Mouse (Mus musculus) heart, embryonic 13.5 days (tissue): ENCODE data around the gene Sgms1. TPM values are rescaled to one million over a fixed set of nuclear protein-coding genes. Genes with fewer than 3 reads are reported as not detected.

Experiments
- ATAC-seq: fragments of 200-750 bp; cut with Nextera tagmentation; 2 replicates; pipeline ENCODE4 v1.8.0; 2017; ENCODE audit warnings: moderate TSS enrichment; ENCODE audit not compliant: insufficient number of reproducible peaks, low FRiP score, low TSS enrichment; ENCODE audit errors: extremely low read depth
- H3K27ac ChIP-seq: fragments of 300-500 bp; sonication (generic); replicated peaks from 2 replicates; pipeline ENCODE4 v1.5.1; 2015; ENCODE audit warnings: moderate library complexity, mild to moderate bottlenecking, inconsistent platforms
- H3K27me3 ChIP-seq: fragments of 300-500 bp; sonication (generic); replicated peaks from 2 replicates; pipeline ENCODE4 v1.6.1; 2015; ENCODE audit warnings: mild to moderate bottlenecking, inconsistent platforms
- H3K36me3 ChIP-seq: fragments of 300-500 bp; sonication (generic); 2 replicates; pipeline ENCODE4 v1.6.1; 2015; ENCODE audit warnings: mild to moderate bottlenecking, inconsistent platforms
- H3K4me1 ChIP-seq: fragments of 300-500 bp; sonication (generic); 2 replicates; pipeline ENCODE4 v1.6.1; 2015; ENCODE audit warnings: inconsistent platforms
- H3K4me2 ChIP-seq: fragments of 300-500 bp; sonication (generic); 2 replicates; pipeline ENCODE4 v1.6.1; 2015; ENCODE audit warnings: inconsistent platforms, mild to moderate bottlenecking, moderate library complexity
- H3K4me3 ChIP-seq: fragments of 300-500 bp; sonication (generic); 2 replicates; pipeline ENCODE4 v1.5.1; 2015; ENCODE audit warnings: moderate library complexity, mild to moderate bottlenecking, inconsistent platforms
- H3K9ac ChIP-seq: fragments of 300-500 bp; sonication (generic); 2 replicates; pipeline ENCODE4 v1.6.1; 2015; ENCODE audit warnings: inconsistent platforms, mild to moderate bottlenecking, moderate library complexity
- H3K9me3 ChIP-seq: fragments of 300-500 bp; sonication (generic); 2 replicates; pipeline ENCODE4 v1.6.1; 2016; ENCODE audit warnings: inconsistent platforms
- WGBS: fragments of 180-500 bp; shearing (Covaris S2); methylation state at CpG from one replicate; pipeline ENCODE4 v1.1.7; 2015; ENCODE audit warnings: mixed read lengths; 5-methylcytosine and 5-hydroxymethylcytosine counted together
- polyA plus RNA-seq: library from polyadenylated mRNA; unstranded; fragments of >200 nt; fragmentation: Nextera tagmentation; extraction: Ambion mirVana; gene quantifications from 2 replicates; pipeline ENCODE4 v1.2.1, GENCODE M21; 2015

Sgms1 gene
- polyA plus RNA-seq, 1 experiment from 2014 or later: 33.3 TPM

DNA sequence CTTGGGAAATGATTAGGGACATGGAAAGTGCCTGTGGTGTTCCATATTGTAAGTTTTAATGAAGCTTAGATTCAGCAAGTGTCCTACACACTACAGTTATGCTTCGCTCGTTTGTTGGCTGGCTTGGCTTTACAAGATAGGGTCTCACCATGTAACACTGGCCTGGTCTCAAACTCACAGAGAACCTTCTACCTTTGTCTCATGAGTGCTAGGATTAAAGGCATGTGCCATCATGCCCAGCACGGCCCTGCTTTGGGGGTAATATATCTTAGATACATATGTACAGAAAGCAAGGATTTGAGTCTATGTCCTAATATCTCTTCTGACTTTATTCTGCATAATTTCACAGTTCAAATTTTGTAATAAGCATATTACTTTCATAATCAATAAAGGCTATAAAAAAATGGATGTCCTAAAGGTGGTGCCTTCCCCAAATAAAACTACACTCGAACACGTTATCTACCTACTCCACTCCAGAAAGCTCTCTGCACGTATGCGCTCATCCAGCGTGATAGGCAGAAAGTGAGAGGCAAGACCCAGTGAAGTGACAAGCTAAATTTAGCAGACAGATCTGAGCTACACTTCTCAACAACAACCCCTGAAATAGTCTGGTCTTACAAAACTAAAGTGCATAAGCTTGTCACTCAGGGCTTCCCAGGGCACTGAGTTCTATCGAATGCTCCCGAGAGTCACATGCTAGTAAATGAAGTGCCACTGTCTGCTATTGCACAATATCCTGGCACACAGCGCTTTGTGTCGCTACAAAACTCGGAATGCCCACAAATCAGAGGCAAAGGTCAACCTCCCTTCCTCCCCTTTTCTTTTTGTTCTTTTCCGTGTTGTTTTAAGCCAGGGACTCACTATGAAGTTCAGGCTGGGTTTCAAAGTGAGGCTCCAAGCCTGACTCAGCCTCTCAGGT is 208.5 kb downstream of the Sgms1 start:
- ATAC-seq: peak; percentile 73
- Histone ChIP-seq H3K4me1 (peaks cover 70% of the 10 kb centered on the region), H3K9me3 (no peaks in the 10 kb centered on the region), H3K4me3 (no peak overlapping the region), H3K9ac (peak overlapping the region; percentile 72), H3K27me3 (no peaks in the 10 kb centered on the region), H3K4me2 (peak overlapping the region; percentile 39), H3K27ac (peak overlapping the region; percentile 94), H3K36me3 (0 out of 2 replicates have a peak, but pooled peaks cover 5% of the 10 kb centered on the region)
- 26% methylated on average over 14 of the region's 14 CpGs for WGBS

DNA sequence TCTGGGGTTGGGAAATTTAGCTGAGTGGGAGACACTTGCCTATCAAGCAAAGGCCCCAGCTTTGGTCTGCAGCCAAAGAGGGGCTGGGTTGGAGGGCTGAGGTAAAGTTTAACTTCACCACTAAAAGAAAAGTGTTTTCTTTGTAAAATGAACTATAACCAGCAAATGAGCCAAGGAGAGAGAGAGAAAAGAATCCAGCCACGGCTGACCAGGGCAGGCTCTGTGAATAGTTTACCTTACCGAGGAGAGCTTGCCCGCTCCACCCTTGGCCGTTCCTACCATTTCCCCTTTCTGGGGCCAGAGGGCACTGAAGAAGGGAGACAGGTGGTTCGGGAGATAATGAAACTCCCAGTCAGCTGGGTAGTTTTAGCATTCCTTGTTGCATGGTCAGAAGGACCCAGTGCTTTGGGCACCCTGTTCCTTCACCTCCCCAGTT is 209.5 kb downstream of the Sgms1 start:
- Histone ChIP-seq H3K27me3 (no peaks in the 10 kb centered on the region), H3K27ac (peak overlapping the region; percentile 94), H3K4me1 (peaks cover 73% of the 10 kb centered on the region), H3K36me3 (0 out of 2 replicates have a peak, but pooled peaks cover 5% of the 10 kb centered on the region), H3K4me3 (no peak overlapping the region), H3K9ac (peak overlapping the region; percentile 72), H3K4me2 (peak overlapping the region; percentile 39), H3K9me3 (no peaks in the 10 kb centered on the region)
- ATAC-seq: no peak
- 24% methylated on average over 5 of the region's 5 CpGs for WGBS

DNA sequence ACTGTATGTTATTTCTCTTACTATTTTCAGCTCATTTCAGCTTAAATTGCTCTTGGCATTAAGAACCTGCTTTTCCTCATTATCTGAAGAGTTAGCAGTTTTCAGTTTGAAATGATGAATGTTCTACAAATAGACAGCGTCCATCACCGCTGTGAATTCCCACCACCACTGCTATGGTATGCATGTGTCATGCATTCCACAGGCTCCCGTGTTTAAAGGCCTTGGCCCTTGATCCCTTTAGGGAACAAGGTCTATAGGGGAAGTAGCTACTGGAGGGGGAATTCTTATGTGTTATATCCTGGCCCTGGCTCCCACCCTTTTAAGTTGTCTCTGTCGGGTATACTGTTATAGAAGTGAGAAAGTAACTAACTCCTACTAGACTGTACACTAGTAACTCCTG is 210.0 kb downstream of the Sgms1 start:
- Histone ChIP-seq H3K27me3 (no peaks in the 10 kb centered on the region), H3K4me3 (no peak overlapping the region), H3K9me3 (no peaks in the 10 kb centered on the region), H3K4me2 (peak overlapping the region; percentile 39), H3K27ac (peak overlapping the region; percentile 94), H3K9ac (peak overlapping the region; percentile 72), H3K36me3 (0 out of 2 replicates have a peak, but pooled peaks cover 5% of the 10 kb centered on the region), H3K4me1 (peaks cover 76% of the 10 kb centered on the region)
- 20% methylated on average over 4 of the region's 4 CpGs for WGBS
- ATAC-seq: no peak

DNA sequence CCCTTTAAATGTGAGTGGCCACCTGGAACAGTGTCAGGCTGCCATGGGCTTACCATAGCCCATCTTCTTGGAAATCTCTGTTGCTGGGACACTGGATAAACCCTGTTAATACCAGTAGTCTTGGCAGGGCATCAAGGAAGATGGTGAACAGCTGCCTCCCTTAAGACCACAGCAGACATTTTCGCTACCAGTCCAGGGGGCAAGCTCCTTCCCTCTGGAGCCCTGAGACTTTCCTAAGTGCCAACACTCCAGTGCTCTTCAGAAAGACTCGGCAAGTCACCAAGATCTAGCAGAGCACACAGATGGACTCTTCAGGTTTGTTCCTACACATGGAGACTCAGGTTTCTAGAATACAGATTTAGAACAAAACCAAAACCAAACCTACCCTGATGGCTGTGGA is 211.4 kb downstream of the Sgms1 start:
- no peak overlapping the region for H3K4me2 ChIP-seq
- no peak overlapping the region for H3K9ac ChIP-seq
- WGBS: 83% methylated on average over 2 of the region's 2 CpGs
- H3K9me3 ChIP-seq: no peaks in the 10 kb centered on the region
- no peak for ATAC-seq
- no peak overlapping the region for H3K4me3 ChIP-seq
- no peaks in the 10 kb centered on the region for H3K27me3 ChIP-seq
- H3K27ac ChIP-seq: peak overlapping the region; percentile 94
- H3K36me3 ChIP-seq: 0 out of 2 replicates have a peak, but pooled peaks cover 5% of the 10 kb centered on the region
- peaks cover 83% of the 10 kb centered on the region for H3K4me1 ChIP-seq

DNA sequence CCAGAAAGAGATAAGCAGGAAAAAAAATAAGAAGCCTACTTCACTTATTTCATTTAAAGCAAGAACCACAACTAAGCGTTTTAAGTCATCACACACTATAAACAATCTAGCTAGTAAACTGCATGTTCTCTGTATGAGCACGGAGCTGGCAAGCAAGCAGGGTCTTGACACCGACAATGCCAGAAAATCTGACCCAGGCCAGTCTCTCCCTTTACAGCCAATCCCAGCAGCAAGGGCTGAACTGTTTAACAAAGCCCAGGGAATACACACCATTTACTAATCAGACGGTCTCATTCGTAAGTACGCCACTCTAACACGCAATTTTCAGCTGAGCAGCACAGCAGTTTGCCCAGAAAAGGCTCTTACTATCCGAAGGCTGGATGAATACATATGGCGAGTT is 213.1 kb downstream of the Sgms1 start:
- Histone ChIP-seq H3K36me3 (0 out of 2 replicates have a peak, but pooled peaks cover 5% of the 10 kb centered on the region), H3K9ac (peak overlapping the region; percentile 0; the same call in 1 of the 2 replicates), H3K9me3 (no peaks in the 10 kb centered on the region), H3K27ac (peak overlapping the region; percentile 41), H3K27me3 (no peaks in the 10 kb centered on the region), H3K4me3 (no peak overlapping the region), H3K4me2 (no peak overlapping the region), H3K4me1 (peaks cover 72% of the 10 kb centered on the region)
- 55% methylated on average over 9 of the region's 9 CpGs for WGBS
- ATAC-seq: no peak

DNA sequence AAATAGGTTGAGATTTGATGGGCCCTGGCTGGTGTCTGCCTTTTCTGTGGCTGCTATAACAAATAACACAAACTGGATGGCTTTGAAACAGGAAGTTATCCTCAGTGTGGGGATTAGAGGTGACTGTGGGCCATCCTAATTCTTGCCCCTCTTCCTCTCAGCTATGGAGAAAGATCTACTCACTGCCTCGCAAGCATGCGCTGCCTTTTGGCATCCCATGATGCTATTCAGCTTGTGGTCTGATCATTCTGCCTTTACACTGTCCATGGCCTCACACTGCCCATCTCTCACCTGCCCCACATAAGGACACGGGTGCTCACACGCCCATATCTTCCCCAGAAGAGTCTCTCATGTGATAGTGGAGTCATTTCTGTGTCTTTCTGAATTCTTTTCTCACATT is 213.5 kb downstream of the Sgms1 start:
- Histone ChIP-seq H3K4me2 (no peak overlapping the region), H3K27me3 (no peaks in the 10 kb centered on the region), H3K4me3 (no peak overlapping the region), H3K27ac (peak overlapping the region; percentile 41), H3K9me3 (no peaks in the 10 kb centered on the region), H3K4me1 (peaks cover 67% of the 10 kb centered on the region), H3K36me3 (0 out of 2 replicates have a peak, but pooled peaks cover 5% of the 10 kb centered on the region), H3K9ac (peak overlapping the region; percentile 0; the same call in 1 of the 2 replicates)
- 78% methylated on average over 4 of the region's 4 CpGs for WGBS
- no peak for ATAC-seq

DNA sequence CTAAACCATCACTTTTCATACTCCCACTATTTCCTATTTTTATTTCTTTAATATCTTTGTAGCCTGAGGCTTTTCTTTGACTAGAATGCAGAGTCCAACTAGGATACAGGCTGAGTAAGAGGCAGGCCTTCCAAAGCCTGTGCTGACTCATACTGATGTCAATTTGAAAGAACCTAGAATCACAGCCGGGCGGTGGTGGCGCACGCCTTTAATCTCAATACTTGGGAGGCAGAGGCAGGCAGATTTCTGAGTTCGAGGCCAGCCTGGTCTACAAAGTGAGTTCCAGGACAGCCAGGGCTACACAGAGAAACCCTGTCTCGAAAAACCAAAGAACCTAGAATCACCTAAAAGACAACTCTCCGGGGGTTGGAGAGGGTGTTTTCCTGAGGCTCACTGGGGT is 214.5 kb downstream of the Sgms1 start:
- WGBS: 90% methylated on average over 7 of the region's 7 CpGs
- no peaks in the 10 kb centered on the region for H3K27me3 ChIP-seq
- peaks cover 59% of the 10 kb centered on the region for H3K4me1 ChIP-seq
- no peak overlapping the region for H3K4me3 ChIP-seq
- no peak for ATAC-seq
- H3K9ac ChIP-seq: no peak overlapping the region
- no peaks in the 10 kb centered on the region for H3K9me3 ChIP-seq
- 0 out of 2 replicates have a peak, but pooled peaks cover 5% of the 10 kb centered on the region for H3K36me3 ChIP-seq
- no peak overlapping the region for H3K27ac ChIP-seq
- no peak overlapping the region for H3K4me2 ChIP-seq

DNA sequence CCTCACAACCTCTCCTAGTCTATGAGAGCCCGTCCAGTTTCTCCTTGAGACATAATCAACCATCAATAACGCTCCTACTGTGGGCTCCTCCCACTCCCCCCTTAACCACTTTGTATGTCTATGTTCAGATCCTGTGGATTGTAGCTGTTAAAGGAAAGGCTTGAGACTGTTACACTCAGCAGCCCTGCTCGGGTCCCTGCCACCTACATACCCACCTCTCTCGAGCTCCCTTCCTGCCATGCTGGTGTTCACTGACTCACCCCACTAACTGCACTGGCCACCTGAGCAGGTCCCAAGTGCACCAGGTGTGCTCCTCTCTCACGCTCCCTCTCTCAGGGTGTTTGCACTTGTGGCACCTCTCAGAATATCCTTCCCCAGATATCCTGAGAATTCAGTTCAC is 215.0 kb downstream of the Sgms1 start:
- no peak overlapping the region for H3K4me2 ChIP-seq
- no peak overlapping the region for H3K27ac ChIP-seq
- H3K36me3 ChIP-seq: 0 out of 2 replicates have a peak, but pooled peaks cover 5% of the 10 kb centered on the region
- H3K27me3 ChIP-seq: no peaks in the 10 kb centered on the region
- H3K9me3 ChIP-seq: no peaks in the 10 kb centered on the region
- no peak overlapping the region for H3K9ac ChIP-seq
- no peak for ATAC-seq
- 70% methylated on average over 5 of the region's 5 CpGs for WGBS
- peaks cover 59% of the 10 kb centered on the region for H3K4me1 ChIP-seq
- no peak overlapping the region for H3K4me3 ChIP-seq

DNA sequence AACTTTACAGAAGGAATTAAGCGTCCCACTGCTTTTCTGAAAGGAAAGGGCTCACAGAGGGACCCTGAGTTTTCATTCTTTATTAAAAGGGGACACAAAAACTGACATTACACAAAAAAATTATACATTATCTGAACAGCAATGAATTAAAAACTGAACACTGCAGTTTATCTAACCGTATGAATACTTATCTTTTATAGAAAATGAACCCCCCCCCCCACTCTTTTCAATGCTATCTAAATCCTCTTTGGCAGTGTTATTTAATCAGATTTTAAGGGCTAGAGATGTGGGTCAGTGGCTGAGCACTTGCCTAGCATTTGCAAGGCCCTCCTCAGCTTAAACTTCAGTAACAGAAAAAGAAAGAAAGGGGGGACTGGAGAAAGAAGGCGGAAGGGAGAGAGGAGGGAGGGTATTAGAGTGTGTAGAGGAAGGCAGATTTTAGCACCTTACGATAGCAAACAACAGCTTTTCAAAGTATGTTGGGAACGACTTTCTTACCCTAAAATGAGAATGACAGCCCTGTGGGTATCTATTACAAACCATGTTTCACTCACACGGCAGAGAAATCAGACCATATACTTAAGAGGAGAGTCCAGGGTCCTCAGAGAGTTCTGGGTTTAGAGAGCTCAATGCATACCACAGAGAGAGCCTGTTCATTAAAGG is 215.9 kb downstream of the Sgms1 start:
- 0 out of 2 replicates have a peak, but pooled peaks cover 5% of the 10 kb centered on the region for H3K36me3 ChIP-seq
- H3K9ac ChIP-seq: no peak overlapping the region
- H3K4me1 ChIP-seq: peaks cover 58% of the 10 kb centered on the region
- H3K4me3 ChIP-seq: no peak overlapping the region
- no peaks in the 10 kb centered on the region for H3K9me3 ChIP-seq
- no peak overlapping the region for H3K27ac ChIP-seq
- no peaks in the 10 kb centered on the region for H3K27me3 ChIP-seq
- H3K4me2 ChIP-seq: no peak overlapping the region
- 65% methylated on average over 6 of the region's 6 CpGs for WGBS
- ATAC-seq: no peak

DNA sequence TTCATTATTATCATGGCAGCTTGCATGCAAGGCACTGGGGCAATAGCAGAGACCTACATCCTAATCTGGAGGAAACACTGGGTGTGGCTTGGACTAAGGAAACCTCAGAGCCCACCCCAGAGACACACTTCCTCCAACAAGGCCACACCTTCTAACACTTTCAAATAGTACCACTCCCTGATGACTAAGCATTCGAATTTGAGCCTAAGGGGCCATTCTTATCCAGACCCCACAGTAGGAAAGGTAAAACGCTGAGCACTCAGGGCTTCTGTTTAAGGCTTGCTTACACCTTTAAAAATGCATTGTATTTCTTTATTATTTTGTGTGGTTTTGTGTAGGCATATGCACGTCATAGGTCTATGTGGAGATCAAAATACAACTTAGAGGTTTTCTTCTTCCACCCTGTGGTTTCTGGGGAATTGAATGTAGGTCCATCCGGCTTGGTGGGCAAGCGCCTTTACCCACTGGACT is 217.0 kb downstream of the Sgms1 start:
- Histone ChIP-seq H3K4me3 (no peak overlapping the region), H3K9ac (no peak overlapping the region), H3K9me3 (no peaks in the 10 kb centered on the region), H3K36me3 (no peaks in the 10 kb centered on the region), H3K27me3 (no peaks in the 10 kb centered on the region), H3K4me2 (no peak overlapping the region), H3K27ac (0 out of 2 replicates have a peak overlapping the region, but pooled peaks have one; percentile 12), H3K4me1 (peaks cover 49% of the 10 kb centered on the region)
- no peak for ATAC-seq
- WGBS: 78% methylated on average over 5 of the region's 5 CpGs

DNA sequence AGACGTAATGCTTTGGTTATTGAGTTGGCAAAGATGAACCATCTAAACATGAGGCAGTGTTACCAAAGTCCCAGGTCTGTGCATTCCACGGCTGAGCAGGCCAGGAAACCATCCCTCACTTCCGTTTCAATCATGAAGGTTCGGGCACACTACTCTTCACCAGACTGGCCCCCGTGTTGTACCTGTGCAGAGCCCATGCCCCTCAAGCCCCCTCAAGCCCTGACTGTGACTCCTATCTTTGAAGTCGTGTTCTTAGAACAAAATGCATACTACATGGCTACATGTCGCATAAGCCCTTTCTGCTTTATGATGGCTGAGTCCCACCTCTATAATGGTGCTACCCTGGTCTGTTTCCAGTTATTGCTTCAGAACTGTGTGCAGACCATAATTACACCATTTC is 217.5 kb downstream of the Sgms1 start:
- Histone ChIP-seq H3K4me1 (peaks cover 48% of the 10 kb centered on the region), H3K27me3 (no peaks in the 10 kb centered on the region), H3K9ac (no peak overlapping the region), H3K4me3 (no peak overlapping the region), H3K9me3 (no peaks in the 10 kb centered on the region), H3K36me3 (no peaks in the 10 kb centered on the region), H3K4me2 (no peak overlapping the region), H3K27ac (0 out of 2 replicates have a peak overlapping the region, but pooled peaks have one; percentile 12)
- no peak for ATAC-seq
- WGBS: 88% methylated on average over 7 of the region's 7 CpGs
